Mouse (Mus musculus): ENCODE measurements at regions not wholly inside any gene's neighbourhood (a gene's known extent, or its start where the extent isn't known, plus 50 kb on each side); places are given as distances from the start of the nearest gene placed in this dataset.
A peak's percentile ranks its signal among the peaks of the same experiment; 100 is the strongest.
"Not testable (repeated sequence)": the region's sequence is repeated elsewhere in the genome, so short reads cannot be mapped to it uniquely, and the experiment has no call there.

- H3K27ac ChIP-seq (replicated peaks); ATAC-seq (ENCODE audit: low FRiP score, low read depth); H3K4me2 ChIP-seq (replicated peaks); H3K4me3 ChIP-seq; H3K9ac ChIP-seq (replicated peaks); H3K4me1 ChIP-seq; H3K9me3 ChIP-seq; H3K27me3 ChIP-seq; H3K36me3 ChIP-seq: not testable (repeated sequence)
- WGBS, result 64% methylated on average over 6 of the region's 6 CpGs
These were observed 128.9 kb downstream of the Kap start for GRCm38 (mm10) chr6:133724627-133725026.

GRCm38 (mm10) chr6:133706712-133707111 is 146.8 kb downstream of the Kap start:
- not testable (repeated sequence) for H3K36me3 ChIP-seq; H3K9me3 ChIP-seq; H3K27ac ChIP-seq (replicated peaks); ATAC-seq (ENCODE audit: low FRiP score, low read depth); H3K27me3 ChIP-seq; H3K9ac ChIP-seq (replicated peaks); H3K4me3 ChIP-seq; H3K4me1 ChIP-seq
- peak overlapping the region; percentile 25 for H3K4me2 ChIP-seq (replicated peaks)
- WGBS, result 4% methylated on average over 8 of the region's 8 CpGs

DNA sequence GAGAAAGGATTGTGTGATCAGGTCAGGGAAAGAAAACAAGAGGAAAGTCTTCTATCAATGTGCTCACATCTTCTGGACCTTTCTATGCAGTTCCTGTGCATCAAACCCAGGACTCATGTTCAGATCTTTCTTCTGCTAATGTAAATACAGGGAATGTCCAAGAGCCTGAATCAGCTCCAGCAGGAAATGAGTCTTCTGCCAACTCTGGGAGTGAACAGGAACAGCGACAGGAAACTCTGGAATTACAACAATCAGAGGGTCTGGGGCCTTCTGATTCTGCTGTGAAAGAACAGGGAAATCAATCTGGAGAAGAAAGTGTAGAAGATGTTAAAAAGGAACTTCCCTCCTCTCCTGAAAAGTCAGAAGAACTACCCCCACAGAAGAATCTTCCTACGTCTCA is 151.9 kb downstream of the Kap start:
- 64% methylated on average over 2 of the region's 2 CpGs for WGBS
- H3K4me2 ChIP-seq (replicated peaks), result no peak overlapping the region
- no peaks in the 10 kb centered on the region for H3K36me3 ChIP-seq
- H3K4me1 ChIP-seq, result no peaks in the 10 kb centered on the region
- H3K27me3 ChIP-seq, result no peaks in the 10 kb centered on the region
- no peaks in the 10 kb centered on the region for H3K9me3 ChIP-seq
- ATAC-seq (ENCODE audit: low FRiP score, low read depth), result no peak
- no peak overlapping the region for H3K4me3 ChIP-seq
- H3K9ac ChIP-seq (replicated peaks), result no peak overlapping the region
- H3K27ac ChIP-seq (replicated peaks), result no peak overlapping the region

Data from midbrain, embryonic 12.5 days (tissue).